Mouse (Mus musculus) regulatory T cell (primary cell): ENCODE measurements at regions not wholly inside any gene's neighbourhood (a gene's known extent, or its start where the extent isn't known, plus 50 kb on each side); places are given as distances from the start of the nearest gene placed in this dataset.

Source experiments
- in situ Hi-C: fragments of 300-600 bp; cut with MboI, MseI; formaldehyde crosslinking; loops from one replicate; pipeline ENCODE4 v1.15.1; 2025; ENCODE audit warnings: high pct_unique_total_duplicates

- in situ Hi-C loops = no loop called here
These were observed 105.2 kb downstream of the Lrig3 start for GRCm38 (mm10) chr10:126070984-126071713.

DNA sequence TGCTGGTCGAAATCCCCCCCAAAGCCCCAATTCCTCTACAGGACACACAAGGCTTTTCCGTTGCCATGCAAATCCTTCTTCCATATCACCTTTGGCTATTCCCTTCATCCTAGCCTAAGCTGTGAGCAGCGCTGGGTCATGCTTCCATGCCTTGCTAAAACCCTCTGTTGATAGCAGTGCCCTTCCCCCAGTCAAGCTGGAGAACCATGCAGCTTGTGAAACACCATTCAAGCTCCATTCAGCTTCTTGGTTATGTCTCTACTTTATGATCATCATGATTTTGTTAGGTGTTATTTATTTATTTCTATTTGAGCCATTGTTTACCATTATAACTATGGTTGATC is 105.7 kb downstream of the Lrig3 start:
- in situ Hi-C loops = no loop called here

GRCm38 (mm10) chr10:126077313-126077966 is 111.5 kb downstream of the Lrig3 start:
- in situ Hi-C loops = no loop called here

DNA sequence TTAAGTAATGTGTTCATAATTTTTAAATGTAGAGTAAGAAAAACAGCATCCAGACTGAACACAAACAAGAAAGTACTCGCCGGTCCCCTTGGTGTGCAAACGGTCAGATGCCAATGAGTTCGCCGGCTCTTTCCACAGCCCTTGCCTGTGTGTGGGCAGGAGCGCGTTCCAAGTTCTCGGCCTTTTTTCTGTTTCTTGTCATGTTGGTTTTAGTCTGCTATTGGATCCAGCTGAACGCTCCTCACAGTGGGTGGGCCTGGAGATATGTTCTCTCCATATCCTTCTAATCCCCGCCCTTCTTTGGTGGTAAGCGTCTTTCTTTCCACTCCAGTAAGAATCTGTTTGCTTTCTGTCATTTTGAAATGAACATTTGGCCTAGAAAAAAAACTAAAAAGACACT is 116.6 kb downstream of the Lrig3 start:
- in situ Hi-C loops = no loop called here

GRCm38 (mm10) chr10:126086684-126087083 is 120.7 kb downstream of the Lrig3 start:
- in situ Hi-C loops = no loop called here

- in situ Hi-C loops = no loop called here
These were observed 128.4 kb downstream of the Lrig3 start for GRCm38 (mm10) chr10:126094238-126094880.

- in situ Hi-C loops = no loop called here
These were observed 131.9 kb downstream of the Lrig3 start for GRCm38 (mm10) chr10:126097896-126098295.

- in situ Hi-C loops = no loop called here
These were observed 136.9 kb downstream of the Lrig3 start for GRCm38 (mm10) chr10:126102876-126103275.

GRCm38 (mm10) chr10:126113106-126113505 is 147.1 kb downstream of the Lrig3 start:
- in situ Hi-C loops = no loop called here

- in situ Hi-C loops = no loop called here
These were observed 149.4 kb downstream of the Lrig3 start for GRCm38 (mm10) chr10:126115386-126115785.

DNA sequence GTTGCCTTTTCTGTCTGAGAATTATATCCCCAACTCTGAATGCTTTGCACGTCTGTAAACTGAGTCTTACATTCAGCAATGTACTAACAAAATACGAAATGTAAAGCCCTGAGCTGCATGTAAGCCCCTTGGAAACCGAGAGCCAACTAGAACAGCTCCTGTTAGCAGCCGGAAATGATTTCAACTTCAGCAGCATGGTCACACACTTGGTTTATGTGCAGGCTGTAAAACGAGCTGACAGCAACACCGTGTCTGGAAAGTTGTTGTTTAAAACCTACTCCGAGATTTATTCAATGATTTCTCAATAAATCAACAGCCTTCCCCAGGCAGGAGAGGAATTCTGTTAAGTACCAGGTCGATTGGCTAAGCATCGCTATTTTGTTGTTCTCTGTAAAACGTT is 155.7 kb downstream of the Lrig3 start:
- in situ Hi-C loops = no loop called here

GRCm38 (mm10) chr10:126122504-126122903 is 156.5 kb downstream of the Lrig3 start:
- in situ Hi-C loops = no loop called here

- in situ Hi-C loops = no loop called here
These were observed 167.2 kb downstream of the Lrig3 start for GRCm38 (mm10) chr10:126133188-126133587.

DNA sequence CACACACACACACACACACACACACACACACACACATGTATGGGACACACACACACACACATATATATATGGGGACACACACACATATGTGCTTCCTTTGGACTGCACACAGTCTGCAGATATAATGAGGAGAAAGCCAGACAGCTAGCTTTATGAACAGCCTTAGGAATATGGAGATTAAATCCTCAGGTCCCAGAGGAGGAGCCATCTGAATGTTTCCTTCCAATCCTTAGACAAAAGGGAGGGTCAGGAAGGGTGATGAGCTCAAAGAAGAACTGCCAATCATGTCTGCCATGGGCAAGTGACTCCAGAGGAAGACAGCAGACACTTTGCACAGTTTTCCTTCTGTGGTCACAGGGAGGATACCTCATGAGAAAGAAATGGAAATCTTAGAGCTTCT is 168.0 kb downstream of the Lrig3 start:
- in situ Hi-C loops = no loop called here

- in situ Hi-C loops = no loop called here
These were observed 172.6 kb downstream of the Lrig3 start for GRCm38 (mm10) chr10:126138585-126138984.

DNA sequence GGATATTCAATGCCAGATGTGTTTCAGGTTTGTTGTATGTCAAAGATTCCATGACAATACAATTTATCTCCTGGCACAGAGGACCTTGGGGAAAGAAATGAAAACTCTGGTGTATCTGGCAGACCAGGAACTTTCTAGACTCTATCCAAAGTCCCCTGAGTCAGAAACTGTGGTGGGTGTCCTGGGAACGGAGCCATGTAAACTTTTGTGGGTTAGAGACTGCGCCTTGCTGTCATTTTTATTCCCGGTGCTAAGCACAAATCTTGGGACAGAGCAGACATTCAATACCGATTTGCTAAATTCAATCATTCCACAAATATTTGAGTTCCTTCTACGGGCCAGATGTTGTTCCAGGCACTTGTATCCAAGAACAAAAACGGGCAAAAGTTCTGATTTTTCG is 175.6 kb downstream of the Lrig3 start:
- in situ Hi-C loops = no loop called here

DNA sequence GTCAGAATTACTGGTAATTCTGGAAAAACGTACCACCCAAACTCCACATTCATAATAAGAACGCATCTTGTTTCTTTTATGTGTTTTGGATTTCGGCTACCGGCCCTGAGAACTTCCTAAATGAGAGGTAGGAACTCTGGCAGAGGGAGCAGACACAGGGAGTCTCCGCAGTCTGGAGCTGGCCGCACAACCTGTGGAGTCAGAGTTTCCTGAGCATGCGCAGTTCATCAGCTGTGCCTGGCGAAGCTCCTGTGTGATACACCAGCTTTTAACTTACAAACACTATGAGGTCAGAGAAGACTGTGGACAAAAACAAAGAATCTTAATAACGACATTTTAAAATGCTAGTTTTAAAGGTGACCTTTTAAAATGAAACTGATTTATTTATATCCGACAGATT is 177.9 kb downstream of the Lrig3 start:
- in situ Hi-C loops = no loop called here

DNA sequence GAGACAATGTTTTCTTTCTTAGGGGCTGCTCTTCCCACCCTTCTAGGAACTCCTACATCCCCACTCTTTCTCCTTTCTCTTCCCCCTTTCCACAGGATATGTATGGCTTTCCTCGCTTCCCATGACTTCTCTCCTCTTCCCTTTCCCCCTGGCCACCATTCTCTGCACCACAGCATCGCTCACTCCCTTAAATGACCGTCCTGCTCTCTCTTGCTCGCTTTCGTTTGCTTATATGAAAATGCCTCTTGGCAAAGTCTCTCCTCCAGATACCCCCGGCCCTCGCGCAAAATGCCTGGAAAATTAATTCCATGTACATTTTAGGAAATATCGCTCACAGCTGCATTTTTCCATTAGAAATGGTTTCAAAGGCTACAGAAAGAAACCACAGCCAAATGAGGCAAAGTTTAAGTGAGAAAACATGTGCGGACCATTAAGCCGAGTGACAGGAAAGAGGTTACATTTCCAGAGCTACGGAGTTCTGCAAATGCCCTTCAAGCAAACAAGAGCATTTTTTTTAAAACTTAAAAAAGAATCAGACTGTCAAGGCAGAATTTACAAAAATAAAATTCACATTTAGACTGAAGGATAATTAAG is 178.7 kb downstream of the Lrig3 start:
- in situ Hi-C loops = no loop called here

DNA sequence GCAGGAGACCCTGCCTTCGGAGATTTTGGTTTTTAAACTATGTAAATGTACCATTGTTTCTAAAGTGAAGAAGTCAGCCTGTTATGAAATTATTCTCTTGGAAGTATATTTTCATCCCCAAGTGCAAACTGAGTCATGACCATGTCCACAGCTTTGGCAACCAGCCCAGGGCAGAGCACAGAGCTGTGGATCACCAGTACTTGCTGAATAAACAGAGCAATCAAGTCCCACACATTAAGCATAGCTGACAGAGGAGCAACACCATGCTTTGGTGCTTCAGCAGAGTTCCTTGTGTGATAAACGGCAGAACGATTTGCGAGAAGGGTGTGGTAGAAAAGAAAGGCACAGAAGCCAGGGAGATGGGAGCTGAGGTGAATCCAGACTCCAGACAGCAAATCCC is 191.3 kb downstream of the Lrig3 start:
- in situ Hi-C loops = loop anchor here (10.0 kb wide), 1 partner anchor 468 kb away; no protein-coding TSS in a partner anchor

DNA sequence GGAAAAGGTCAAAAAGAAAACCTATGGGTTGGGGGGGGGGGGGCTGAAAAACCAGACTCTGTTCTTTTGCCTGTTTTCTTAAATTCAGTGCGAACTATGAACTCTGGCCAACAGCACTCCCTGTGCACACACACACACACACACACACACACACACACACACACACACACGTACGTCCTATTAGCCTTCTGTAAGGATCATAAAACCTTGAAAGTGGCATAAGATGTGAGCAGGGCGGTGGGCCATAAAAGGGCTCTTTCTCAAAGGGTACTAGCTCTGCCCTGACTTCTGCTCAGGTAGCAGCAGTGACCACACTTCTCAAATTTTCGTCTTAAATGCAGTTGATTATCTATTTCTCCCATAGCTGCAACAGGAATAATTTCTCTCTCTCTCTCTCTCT is 199.2 kb downstream of the Lrig3 start:
- in situ Hi-C loops = no loop called here

DNA sequence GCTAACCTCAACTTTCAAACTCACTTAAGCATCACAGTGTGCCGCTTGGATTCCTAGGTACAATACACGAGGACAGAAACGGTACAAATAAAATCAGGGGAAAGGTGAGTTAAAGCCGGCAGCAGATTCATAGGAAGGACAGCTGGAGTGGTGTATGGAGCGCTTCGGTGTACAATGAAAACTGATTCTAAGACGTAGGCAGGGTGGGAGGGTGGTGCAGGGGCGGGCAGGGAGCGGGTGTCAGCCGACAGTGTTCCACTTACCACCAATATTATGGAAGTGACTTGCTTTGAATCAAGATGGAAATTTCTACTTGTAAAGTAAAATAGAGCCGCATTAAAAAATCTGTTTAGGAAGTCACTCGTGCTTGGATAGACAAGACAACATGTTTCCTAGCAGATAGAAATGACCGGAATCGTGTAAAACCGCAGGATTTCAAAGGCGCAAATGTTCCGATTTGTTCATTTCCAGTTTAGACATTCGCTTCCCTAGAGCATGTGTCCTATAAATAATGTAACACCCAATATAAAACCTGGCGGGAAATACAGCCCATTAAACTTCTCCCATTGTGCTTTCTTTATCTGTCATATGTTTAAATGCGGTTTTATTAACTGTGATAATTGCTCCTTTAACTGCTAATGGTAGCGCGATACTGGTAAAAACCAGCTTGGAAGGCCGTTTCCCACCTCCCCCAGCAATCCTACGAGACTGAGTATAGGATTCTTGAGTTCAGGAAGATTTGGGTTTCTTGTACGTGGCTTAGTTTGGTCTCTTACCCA is 203.3 kb downstream of the Lrig3 start:
- in situ Hi-C loops = no loop called here

DNA sequence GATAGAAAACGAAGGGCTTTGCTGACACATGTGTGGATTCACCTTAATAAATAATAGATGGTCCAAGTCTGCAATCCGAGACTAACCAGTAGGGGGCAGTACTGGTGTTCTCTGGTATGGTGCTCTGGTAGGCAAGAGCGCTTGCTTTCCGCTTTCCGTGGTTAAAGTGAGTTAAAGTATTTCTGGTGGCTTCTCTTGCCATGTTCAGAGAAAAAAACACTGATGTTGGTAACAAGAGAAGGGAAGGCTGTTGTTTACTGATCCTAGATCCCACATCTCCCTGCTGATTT is 203.9 kb downstream of the Lrig3 start:
- in situ Hi-C loops = no loop called here
